Mouse (Mus musculus) embryonic facial prominence, embryonic 13.5 days (tissue): ENCODE data around the gene Kcnn1. TPM values are rescaled to one million over a fixed set of nuclear protein-coding genes. Genes with fewer than 3 reads are reported as not detected.
A peak's percentile ranks its signal among the peaks of the same experiment; 100 is the strongest.

ENCODE experiments used
- ATAC-seq: fragments of 200-750 bp; cut with Nextera tagmentation; 2 replicates; pipeline ENCODE4 v1.8.0; 2017; ENCODE audit warnings: low read depth; ENCODE audit not compliant: insufficient number of reproducible peaks, insufficient read depth, low FRiP score, low TSS enrichment
- H3K27ac ChIP-seq: fragments of 300-500 bp; sonication (generic); 2 replicates; pipeline ENCODE4 v1.5.1; 2015; ENCODE audit warnings: moderate library complexity, mild to moderate bottlenecking, inconsistent platforms
- H3K27me3 ChIP-seq: fragments of 300-500 bp; sonication (generic); 2 replicates; pipeline ENCODE4 v1.6.1; 2015; ENCODE audit warnings: mild to moderate bottlenecking, inconsistent platforms
- H3K36me3 ChIP-seq: fragments of 300-500 bp; sonication (generic); 2 replicates; pipeline ENCODE4 v1.6.1; 2015; ENCODE audit warnings: mild to moderate bottlenecking, inconsistent platforms
- H3K4me1 ChIP-seq: fragments of 300-500 bp; sonication (generic); 2 replicates; pipeline ENCODE4 v1.6.1; 2015; ENCODE audit warnings: inconsistent platforms
- H3K4me2 ChIP-seq: fragments of 300-500 bp; sonication (generic); 2 replicates; pipeline ENCODE4 v1.6.1; 2015; ENCODE audit warnings: moderate library complexity, mild to moderate bottlenecking, inconsistent platforms
- H3K4me3 ChIP-seq: fragments of 300-500 bp; sonication (generic); 2 replicates; pipeline ENCODE4 v1.5.1; 2015; ENCODE audit warnings: mild to moderate bottlenecking, inconsistent platforms
- H3K9ac ChIP-seq: fragments of 300-500 bp; sonication (generic); 2 replicates; pipeline ENCODE4 v1.6.1; 2015; ENCODE audit warnings: mild to moderate bottlenecking, inconsistent platforms
- H3K9me3 ChIP-seq: fragments of 300-500 bp; sonication (generic); 2 replicates; pipeline ENCODE4 v1.6.1; 2016; ENCODE audit warnings: inconsistent platforms
- WGBS: fragments of 180-500 bp; shearing (Covaris S2); methylation state at CpG from one replicate; pipeline ENCODE4 v1.1.7; 2015; ENCODE audit warnings: mixed read lengths; 5-methylcytosine and 5-hydroxymethylcytosine counted together
- polyA plus RNA-seq: library from polyadenylated mRNA; unstranded; fragments of >200 nt; fragmentation: Nextera tagmentation; extraction: Ambion mirVana; gene quantifications from 2 replicates; pipeline ENCODE4 v1.2.1, GENCODE M21; 2015

The Kcnn1 gene
- polyA plus RNA-seq, 1 experiment from 2014 or later: 5.3 TPM

GRCm38 (mm10) chr8:70849333-70849990 is 13.6 kb downstream of the Kcnn1 start:
- Histone ChIP-seq H3K27me3 (0 out of 2 replicates have a peak, but pooled peaks cover 3% of the 10 kb centered on the region), H3K9me3 (no peaks in the 10 kb centered on the region), H3K4me3 (no peak overlapping the region), H3K36me3 (no peaks in the 10 kb centered on the region), H3K27ac (no peak overlapping the region), H3K4me2 (no peak overlapping the region), H3K4me1 (no peaks in the 10 kb centered on the region; the same call in none of the 2 replicates), H3K9ac (no peak overlapping the region)
- WGBS: 76% methylated on average over 3 of the region's 3 CpGs
- ATAC-seq: no peak

- Histone ChIP-seq H3K9ac (0 out of 2 replicates have a peak overlapping the region, but pooled peaks have one; percentile 21), H3K36me3 (no peaks in the 10 kb centered on the region), H3K27ac (no peak overlapping the region), H3K9me3 (no peaks in the 10 kb centered on the region), H3K27me3 (0 out of 2 replicates have a peak, but pooled peaks cover 3% of the 10 kb centered on the region), H3K4me1 (no peaks in the 10 kb centered on the region; the same call in 1 of the 2 replicates), H3K4me2 (no peak overlapping the region), H3K4me3 (no peak overlapping the region)
- ATAC-seq: no peak
- 56% methylated on average over 15 of the region's 15 CpGs for WGBS
These were observed 16.5 kb downstream of the Kcnn1 start for GRCm38 (mm10) chr8:70846371-70847154.

- Histone ChIP-seq H3K4me3 (no peak overlapping the region), H3K4me1 (peaks cover 7% of the 10 kb centered on the region; the same call in 1 of the 2 replicates), H3K27me3 (0 out of 2 replicates have a peak, but pooled peaks cover 3% of the 10 kb centered on the region), H3K4me2 (no peak overlapping the region), H3K36me3 (no peaks in the 10 kb centered on the region), H3K9ac (peak overlapping the region; percentile 54), H3K9me3 (no peaks in the 10 kb centered on the region), H3K27ac (no peak overlapping the region)
- ATAC-seq: no peak
- WGBS: 46% methylated on average over 5 of the region's 5 CpGs
These were observed 17.9 kb downstream of the Kcnn1 start for GRCm38 (mm10) chr8:70845108-70845507.

GRCm38 (mm10) chr8:70844523-70844922 is 18.5 kb downstream of the Kcnn1 start:
- no peak for ATAC-seq
- H3K4me1 ChIP-seq: peaks cover 9% of the 10 kb centered on the region; the same call in 1 of the 2 replicates
- H3K36me3 ChIP-seq: no peaks in the 10 kb centered on the region
- H3K4me3 ChIP-seq: no peak overlapping the region
- H3K27ac ChIP-seq: no peak overlapping the region
- 1% methylated on average over 6 of the region's 6 CpGs for WGBS
- H3K9ac ChIP-seq: 0 out of 2 replicates have a peak overlapping the region, but pooled peaks have one; percentile 33
- H3K4me2 ChIP-seq: no peak overlapping the region
- H3K27me3 ChIP-seq: 0 out of 2 replicates have a peak, but pooled peaks cover 3% of the 10 kb centered on the region
- no peaks in the 10 kb centered on the region for H3K9me3 ChIP-seq

- ATAC-seq: no peak
- Histone ChIP-seq H3K9ac (no peak overlapping the region), H3K36me3 (no peaks in the 10 kb centered on the region), H3K9me3 (no peaks in the 10 kb centered on the region), H3K27me3 (0 out of 2 replicates have a peak, but pooled peaks cover 3% of the 10 kb centered on the region), H3K27ac (no peak overlapping the region), H3K4me2 (no peak overlapping the region), H3K4me1 (peaks cover 9% of the 10 kb centered on the region; the same call in 1 of the 2 replicates), H3K4me3 (no peak overlapping the region)
- WGBS: 86% methylated on average over 8 of the region's 8 CpGs
These were observed 19.1 kb downstream of the Kcnn1 start for GRCm38 (mm10) chr8:70843941-70844340.

GRCm38 (mm10) chr8:70843214-70843773 is 19.8 kb downstream of the Kcnn1 start:
- no peaks in the 10 kb centered on the region for H3K9me3 ChIP-seq
- H3K4me3 ChIP-seq: no peak overlapping the region
- no peak overlapping the region for H3K4me2 ChIP-seq
- no peak overlapping the region for H3K27ac ChIP-seq
- 79% methylated on average over 5 of the region's 5 CpGs for WGBS
- no peak for ATAC-seq
- H3K27me3 ChIP-seq: 0 out of 2 replicates have a peak, but pooled peaks cover 3% of the 10 kb centered on the region
- no peaks in the 10 kb centered on the region for H3K36me3 ChIP-seq
- H3K9ac ChIP-seq: no peak overlapping the region
- H3K4me1 ChIP-seq: peaks cover 14% of the 10 kb centered on the region

- Histone ChIP-seq H3K27me3 (0 out of 2 replicates have a peak, but pooled peaks cover 3% of the 10 kb centered on the region), H3K36me3 (no peaks in the 10 kb centered on the region), H3K9ac (no peak overlapping the region), H3K4me2 (no peak overlapping the region), H3K4me3 (no peak overlapping the region), H3K4me1 (peaks cover 15% of the 10 kb centered on the region), H3K9me3 (no peaks in the 10 kb centered on the region), H3K27ac (no peak overlapping the region)
- no peak for ATAC-seq
- WGBS: 70% methylated on average over 25 of the region's 25 CpGs
These were observed 20.6 kb downstream of the Kcnn1 start for GRCm38 (mm10) chr8:70842484-70842883.

GRCm38 (mm10) chr8:70841147-70842072 is 21.6 kb downstream of the Kcnn1 start:
- no peak overlapping the region for H3K4me3 ChIP-seq
- H3K9me3 ChIP-seq: no peaks in the 10 kb centered on the region
- WGBS: 34% methylated on average over 22 of the region's 22 CpGs
- no peak for ATAC-seq
- no peaks in the 10 kb centered on the region for H3K27me3 ChIP-seq
- H3K27ac ChIP-seq: no peak overlapping the region
- no peak overlapping the region for H3K4me2 ChIP-seq
- peaks cover 15% of the 10 kb centered on the region for H3K4me1 ChIP-seq
- H3K9ac ChIP-seq: peak overlapping the region; percentile 32; the same call in 1 of the 2 replicates
- peaks cover 5% of the 10 kb centered on the region; the same call in 1 of the 2 replicates for H3K36me3 ChIP-seq

GRCm38 (mm10) chr8:70840590-70840989 is 22.5 kb downstream of the Kcnn1 start:
- Histone ChIP-seq H3K4me2 (no peak overlapping the region), H3K27me3 (no peaks in the 10 kb centered on the region), H3K9ac (no peak overlapping the region), H3K27ac (no peak overlapping the region), H3K4me3 (no peak overlapping the region), H3K36me3 (peaks cover 13% of the 10 kb centered on the region), H3K9me3 (no peaks in the 10 kb centered on the region), H3K4me1 (peaks cover 15% of the 10 kb centered on the region)
- ATAC-seq: no peak
- WGBS: 59% methylated on average over 10 of the region's 10 CpGs

GRCm38 (mm10) chr8:70839408-70840351 is 23.4 kb downstream of the Kcnn1 start, which contains the start of gene Arrdc2:
Gene Arrdc2 (minus strand): TSS chr8:70839720.
- no peaks in the 10 kb centered on the region for H3K27me3 ChIP-seq
- H3K4me3 ChIP-seq: peak within 1 kb of the TSS; percentile 70
- ATAC-seq: peak; percentile 97
- H3K36me3 ChIP-seq: peaks cover 21% of the 10 kb centered on the region
- H3K9me3 ChIP-seq: no peaks in the 10 kb centered on the region
- H3K27ac ChIP-seq: peak within 1 kb of the TSS; percentile 86
- peaks cover 15% of the 10 kb centered on the region for H3K4me1 ChIP-seq
- peak within 1 kb of the TSS; percentile 80 for H3K4me2 ChIP-seq
- peak within 1 kb of the TSS; percentile 83 for H3K9ac ChIP-seq
- 2% methylated on average over 55 of the region's 55 CpGs for WGBS
